Mouse (Mus musculus): ENCODE data around the gene Olfr1373. TPM values are rescaled to one million over a fixed set of nuclear protein-coding genes. Genes with fewer than 3 reads are reported as not detected.

Gene Olfr1373
- polyA plus RNA-seq, 1 experiment from 2014 or later, result not detected

DNA sequence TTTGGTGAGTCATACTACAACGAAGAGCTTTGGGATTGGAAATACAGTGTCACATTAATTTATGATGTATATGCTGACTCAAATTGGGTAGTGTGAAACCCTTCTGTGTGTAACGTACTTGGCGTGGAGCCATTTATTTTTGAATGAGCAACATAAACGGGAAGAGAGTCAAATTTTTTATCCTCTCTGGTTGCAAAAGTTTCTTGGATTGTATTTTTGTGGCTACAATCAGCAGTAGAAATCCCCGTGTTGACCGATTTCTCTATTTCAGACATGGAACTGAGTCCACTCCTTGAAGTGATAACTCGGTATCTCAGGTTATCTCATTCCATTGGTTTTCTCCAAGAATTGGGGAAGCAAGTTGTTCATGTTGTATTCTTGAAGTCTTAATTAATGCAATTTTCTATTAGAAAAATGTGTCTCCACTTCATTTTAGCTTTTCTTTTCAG, 45.5 kb downstream of the Olfr1373 start:
- Histone ChIP-seq H3K36me3 (ENCODE audit: control insufficient read depth, insufficient read depth, low read length) (0 out of 2 replicates have a peak, but pooled peaks cover 4% of the 10 kb centered on the region), H3K4me2 (ENCODE audit: low read length) (peak overlapping the region; percentile 81), H3K9me3 (ENCODE audit: control insufficient read depth, low read length) (no peaks in the 10 kb centered on the region), H3K9ac (ENCODE audit: low read length) (peak overlapping the region; percentile 99), H3K4me1 (replicated peaks; ENCODE audit: control insufficient read depth, insufficient read depth, low read length) (peaks cover 36% of the 10 kb centered on the region), H3K27me3 (replicated peaks; ENCODE audit: control insufficient read depth, insufficient read depth, low read length) (no peaks in the 10 kb centered on the region), H3K4me3 (ENCODE audit: low read depth, low read length) (peak overlapping the region; percentile 55), H3K27ac (ENCODE audit: low read depth) (peak overlapping the region; percentile 99)
- DNase-seq (ENCODE audit: low spot score) (no peak), ATAC-seq (replicated peaks; ENCODE audit: low FRiP score, low TSS enrichment, low read depth) (no peak)
- 4% methylated on average over 7 of the region's 7 CpGs for WGBS

DNA sequence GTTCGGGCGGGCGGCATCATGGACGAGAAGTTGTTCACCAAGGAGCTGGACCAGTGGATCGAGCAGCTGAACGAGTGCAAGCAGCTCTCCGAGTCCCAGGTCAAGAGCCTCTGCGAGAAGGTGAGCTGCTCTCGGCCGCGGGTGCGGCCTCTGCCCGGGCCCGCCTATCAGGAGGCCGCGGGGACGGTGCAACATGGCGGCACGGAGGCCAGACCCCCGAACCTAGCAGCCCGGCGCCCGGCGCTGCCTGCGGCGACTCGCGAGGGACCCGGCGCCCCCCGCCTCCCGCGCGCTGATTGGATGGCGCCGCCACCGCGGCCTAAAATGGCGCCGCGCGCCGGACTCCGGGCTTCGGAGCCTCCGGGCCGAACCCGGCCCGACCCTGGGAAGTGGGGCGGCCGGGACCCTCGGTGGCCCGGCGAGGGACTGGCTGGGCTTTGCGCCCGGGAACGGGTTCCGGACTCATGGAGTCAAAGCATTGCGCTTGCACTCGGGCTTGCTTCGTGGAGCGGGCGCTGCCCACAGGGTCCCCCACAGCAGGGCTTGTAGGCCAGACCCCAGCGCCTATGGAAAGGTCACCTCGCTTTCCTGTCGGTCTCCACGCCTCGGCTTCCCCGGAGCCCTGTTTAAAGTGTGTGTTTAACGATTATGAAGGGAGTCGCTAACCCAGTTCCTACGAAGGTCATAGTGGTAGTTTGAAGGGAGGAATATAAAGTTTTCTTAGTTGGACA, 46.1 kb downstream of the Olfr1373 start:
- Histone ChIP-seq H3K9me3 (ENCODE audit: control insufficient read depth, low read length) (no peaks in the 10 kb centered on the region), H3K4me1 (replicated peaks; ENCODE audit: control insufficient read depth, insufficient read depth, low read length) (peaks cover 36% of the 10 kb centered on the region), H3K4me2 (ENCODE audit: low read length) (peak overlapping the region; percentile 81), H3K27me3 (replicated peaks; ENCODE audit: control insufficient read depth, insufficient read depth, low read length) (no peaks in the 10 kb centered on the region), H3K4me3 (ENCODE audit: low read depth, low read length) (peak overlapping the region; percentile 55), H3K27ac (ENCODE audit: low read depth) (peak overlapping the region; percentile 99), H3K9ac (ENCODE audit: low read length) (peak overlapping the region; percentile 99), H3K36me3 (ENCODE audit: control insufficient read depth, insufficient read depth, low read length) (0 out of 2 replicates have a peak, but pooled peaks cover 4% of the 10 kb centered on the region)
- WGBS, result under 1% methylated on average over 72 of the region's 72 CpGs
- DNase-seq (ENCODE audit: low spot score) (peak; percentile 89), ATAC-seq (replicated peaks; ENCODE audit: low FRiP score, low TSS enrichment, low read depth) (peak; percentile 86)

GRCm38 (mm10) chr11:52098398-52098946, 46.9 kb downstream of the Olfr1373 start, which contains the start of gene Ppp2ca:
TSS of gene Ppp2ca (plus strand) at chr11:52098681.
- DNase-seq (ENCODE audit: low spot score) (peak; percentile 94), ATAC-seq (replicated peaks; ENCODE audit: low FRiP score, low TSS enrichment, low read depth) (peak; percentile 98)
- Histone ChIP-seq H3K27ac (ENCODE audit: low read depth) (peak within 1 kb of the TSS; percentile 99), H3K36me3 (ENCODE audit: control insufficient read depth, insufficient read depth, low read length) (0 out of 2 replicates have a peak, but pooled peaks cover 4% of the 10 kb centered on the region), H3K27me3 (replicated peaks; ENCODE audit: control insufficient read depth, insufficient read depth, low read length) (no peaks in the 10 kb centered on the region), H3K4me2 (ENCODE audit: low read length) (peak within 1 kb of the TSS; percentile 81), H3K9ac (ENCODE audit: low read length) (peak within 1 kb of the TSS; percentile 99), H3K9me3 (ENCODE audit: control insufficient read depth, low read length) (no peaks in the 10 kb centered on the region), H3K4me1 (replicated peaks; ENCODE audit: control insufficient read depth, insufficient read depth, low read length) (peaks cover 36% of the 10 kb centered on the region), H3K4me3 (ENCODE audit: low read depth, low read length) (peak within 1 kb of the TSS; percentile 55)
- under 1% methylated on average over 43 of the region's 53 CpGs for WGBS

- Histone ChIP-seq H3K27ac (ENCODE audit: low read depth) (peak overlapping the region; percentile 99; the same call in 1 of the 2 replicates), H3K27me3 (replicated peaks; ENCODE audit: control insufficient read depth, insufficient read depth, low read length) (no peaks in the 10 kb centered on the region), H3K9me3 (ENCODE audit: control insufficient read depth, low read length) (no peaks in the 10 kb centered on the region), H3K9ac (ENCODE audit: low read length) (no peak overlapping the region; the same call in 1 of the 2 replicates), H3K4me1 (replicated peaks; ENCODE audit: control insufficient read depth, insufficient read depth, low read length) (peaks cover 29% of the 10 kb centered on the region), H3K4me2 (ENCODE audit: low read length) (peak overlapping the region; percentile 80; the same call in 1 of the 2 replicates), H3K4me3 (ENCODE audit: low read depth, low read length) (no peak overlapping the region), H3K36me3 (ENCODE audit: control insufficient read depth, insufficient read depth, low read length) (0 out of 2 replicates have a peak, but pooled peaks cover 4% of the 10 kb centered on the region)
- no peak for ATAC-seq (replicated peaks; ENCODE audit: low FRiP score, low TSS enrichment, low read depth)
- DNase-seq (ENCODE audit: low spot score), result no peak
- 70% methylated on average over 2 of the region's 2 CpGs for WGBS
These were observed 47.7 kb downstream of the Olfr1373 start for GRCm38 (mm10) chr11:52097596-52097995.

GRCm38 (mm10) chr11:52097016-52097415, 48.3 kb downstream of the Olfr1373 start:
- no peak overlapping the region for H3K27ac ChIP-seq (ENCODE audit: low read depth)

More at GRCm38 (mm10) chr11:52097016-52097415, 48.3 kb downstream of the Olfr1373 start:
- Histone ChIP-seq H3K27me3 (replicated peaks; ENCODE audit: control insufficient read depth, insufficient read depth, low read length) (no peaks in the 10 kb centered on the region), H3K9ac (ENCODE audit: low read length) (no peak overlapping the region), H3K4me1 (replicated peaks; ENCODE audit: control insufficient read depth, insufficient read depth, low read length) (peaks cover 24% of the 10 kb centered on the region), H3K4me2 (ENCODE audit: low read length) (no peak overlapping the region), H3K4me3 (ENCODE audit: low read depth, low read length) (no peak overlapping the region), H3K36me3 (ENCODE audit: control insufficient read depth, insufficient read depth, low read length) (0 out of 2 replicates have a peak, but pooled peaks cover 4% of the 10 kb centered on the region), H3K9me3 (ENCODE audit: control insufficient read depth, low read length) (no peaks in the 10 kb centered on the region)
- DNase-seq (ENCODE audit: low spot score) (no peak), ATAC-seq (replicated peaks; ENCODE audit: low FRiP score, low TSS enrichment, low read depth) (no peak)
- 75% methylated on average over 3 of the region's 3 CpGs for WGBS

Small RNA genes within 50 kb of the gene (microRNA-seq; reads per million reads assigned to microRNA genes)
- not detected for gene Gm24157
- gene Mir3061, result 12.5 reads per million, percentile 42 among the genes with 10 or more reads in this experiment

Other genes with a start within 250 kb of the Olfr1373 start
- gene Cdkn2aipnl, start 177.9 kb downstream of the Olfr1373 start, polyA plus RNA-seq (2014; fragmentation: Nextera tagmentation; extraction: Ambion mirVana), result 99.5 and 103 TPM in 2 replicates
- 139 and 145 TPM in 2 replicates for gene Ube2b, start 144.8 kb downstream of the Olfr1373 start, polyA plus RNA-seq (2014; fragmentation: Nextera tagmentation; extraction: Ambion mirVana)
- 5.3 and 6.2 TPM in 2 replicates for gene Cdkl3, start 141.3 kb downstream of the Olfr1373 start, polyA plus RNA-seq (2014; fragmentation: Nextera tagmentation; extraction: Ambion mirVana)
- 83.9 and 87.8 TPM in 2 replicates for gene Ppp2ca, start 46.8 kb downstream of the Olfr1373 start, polyA plus RNA-seq (2014; fragmentation: Nextera tagmentation; extraction: Ambion mirVana)
- gene Olfr1371, start 68.5 kb upstream of the Olfr1373 start, polyA plus RNA-seq (2014; fragmentation: Nextera tagmentation; extraction: Ambion mirVana), result not detected in 2 replicates
- 743 and 772 TPM in 2 replicates for gene Skp1a, start 86.5 kb upstream of the Olfr1373 start, polyA plus RNA-seq (2014; fragmentation: Nextera tagmentation; extraction: Ambion mirVana)
- gene Tcf7, start 137.5 kb upstream of the Olfr1373 start, polyA plus RNA-seq (2014; fragmentation: Nextera tagmentation; extraction: Ambion mirVana), result 7.8 and 9.5 TPM in 2 replicates
- 235 and 250 TPM in 2 replicates for gene Vdac1, start 215.3 kb upstream of the Olfr1373 start, polyA plus RNA-seq (2014; fragmentation: Nextera tagmentation; extraction: Ambion mirVana)

All from intestine, embryonic 14.5 days (tissue).